Comparison of ENCODE assay signal across 8 mouse cellular contexts in genomic region chr2:121170481-121170971, GRCm38 (mm10). TPM values are rescaled to one million over a fixed set of nuclear protein-coding genes. Genes with fewer than 3 reads are reported as not detected.
A peak's percentile ranks its signal among the peaks of the same experiment; 100 is the strongest.
DNase-seq lines count a peak whose midpoint lies in the region; ATAC-seq lines count a peak whose summit lies in the region.

TSS of gene Tubgcp4 (plus strand) at chr2:121170654.

- peak within 1 kb of the TSS; percentile 86 for H3K9ac ChIP-seq in forebrain, embryonic 16.5 days (replicated peaks; ENCODE audit: low read depth, low read length)
- peak within 1 kb of the TSS; percentile 90 for H3K9ac ChIP-seq in hindbrain, embryonic 12.5 days

- peak within 1 kb of the TSS; percentile 85 for H3K4me3 ChIP-seq in forebrain, embryonic 16.5 days (replicated peaks; ENCODE audit: low read length)
- H3K4me3 ChIP-seq in hindbrain, embryonic 12.5 days: peak within 1 kb of the TSS; percentile 83

- H3K36me3 ChIP-seq in forebrain, embryonic 16.5 days (ENCODE audit: control insufficient read depth, insufficient read depth): peaks cover 6% of the 10 kb centered on the region; the same call in 1 of the 2 replicates
- peaks cover 34% of the 10 kb centered on the region for H3K36me3 ChIP-seq in hindbrain, embryonic 12.5 days

- peak within 1 kb of the TSS; percentile 71 for H3K27ac ChIP-seq in forebrain, embryonic 16.5 days (ENCODE audit: low read length)
- H3K27ac ChIP-seq in hindbrain, embryonic 12.5 days: peak within 1 kb of the TSS; percentile 88

- peak; percentile 62 for ATAC-seq in forebrain, embryonic 16.5 days
- ATAC-seq in hindbrain, embryonic 12.5 days (ENCODE audit: low FRiP score): peak; percentile 66
- ATAC-seq in megakaryocyte, adult 5-6 weeks (ENCODE audit: poor library complexity, severe bottlenecking): peak; percentile 36

- no peaks in the 10 kb centered on the region for H3K27me3 ChIP-seq in forebrain, embryonic 16.5 days (replicated peaks; ENCODE audit: control insufficient read depth, insufficient read depth, low read length)
- H3K27me3 ChIP-seq in hindbrain, embryonic 12.5 days: no peaks in the 10 kb centered on the region

- DNase-seq in layer of hippocampus, adult 18-20 months (ENCODE audit: low spot score in 2 of 2): peak in 1 of 2 experiments; percentile 20
- DNase-seq in layer of hippocampus, adult 9-10 months (ENCODE audit: low spot score): no peak
- DNase-seq in adrenal gland, postnatal 36 days: peak; percentile 63 to 64
- peak in 1 of 2 experiments; percentile 21 for DNase-seq in layer of hippocampus, postnatal 36 days
- no peak for DNase-seq in urinary bladder, adult 2 months (ENCODE audit: low spot score)

- no peaks in the 10 kb centered on the region for H3K9me3 ChIP-seq in forebrain, embryonic 16.5 days (ENCODE audit: control insufficient read depth, low read length)
- no peaks in the 10 kb centered on the region for H3K9me3 ChIP-seq in hindbrain, embryonic 12.5 days (replicated peaks)

- H3K4me2 ChIP-seq in forebrain, embryonic 16.5 days (ENCODE audit: low read length): peak within 1 kb of the TSS; percentile 94
- peak within 1 kb of the TSS; percentile 74 for H3K4me2 ChIP-seq in hindbrain, embryonic 12.5 days (replicated peaks)

- peaks cover 19% of the 10 kb centered on the region for H3K4me1 ChIP-seq in forebrain, embryonic 16.5 days (replicated peaks; ENCODE audit: control insufficient read depth, insufficient read depth, low read length)
- peaks cover 24% of the 10 kb centered on the region for H3K4me1 ChIP-seq in hindbrain, embryonic 12.5 days

- under 1% methylated on average over 38 of the region's 38 CpGs for whole genome bisulfite sequencing in forebrain, embryonic 16.5 days
- under 1% methylated on average over 38 of the region's 38 CpGs for WGBS in hindbrain, embryonic 12.5 days

RNA-seq across cellular contexts. Expression of gene Tubgcp4, which starts in this region (rescaled TPM):
- total RNA-seq in layer of hippocampus, adult 18-20 months (2021): 10 to 100 TPM; 37.1 to 37.4 TPM
- 10 to 100 TPM; 36.6 to 44.3 TPM for total RNA-seq in adrenal gland, postnatal 36 days (2021)
- 58.9 and 73.8 TPM in 2 replicates for polyA plus RNA-seq in forebrain, embryonic 16.5 days (2015; fragmentation: Nextera tagmentation; extraction: Ambion mirVana)
- polyA plus RNA-seq in hindbrain, embryonic 12.5 days (2016; fragmentation: Nextera tagmentation; extraction: Ambion mirVana): 70.0 and 74.5 TPM in 2 replicates
- total RNA-seq in layer of hippocampus, postnatal 36 days (2021): 10 to 100 TPM; 40.3 to 45.9 TPM
- total RNA-seq in megakaryocyte, adult 5-6 weeks (2015): 45.1 and 45.5 TPM in 2 replicates
- 34.3 and 42.9 TPM in 2 replicates for total RNA-seq in megakaryocyte, adult 5-6 weeks (2017)
- 25.1 and 34.3 TPM in 2 replicates for polyA plus RNA-seq in urinary bladder, adult 2 months (2012; rRNA removed)

Comparison
In these comparisons a context has a peak if more than half of its experiments do, and no peak if none do; other contexts are left out.
1. DNase-seq: peak in adrenal gland, postnatal 36 days (2 of 2); none in layer of hippocampus, adult 9-10 months (single experiment) and urinary bladder, adult 2 months (single experiment).
2. Peak in every context shown above with its lines, with median percentiles within 50 percentile points of each other: ATAC-seq.